Mouse (Mus musculus) fibroblast of lung, adult 2 months (primary cell): ENCODE data around the gene Kcnma1.

Experiments
- DNase-seq: peaks from one replicate; pipeline ENCODE4 v3.0.0-alpha.2; 2011; ENCODE audit warnings: low read depth

The Kcnma1 gene

GRCm38 (mm10) chr14:23290634-23291033 is 723.7 kb downstream of the Kcnma1 start:
- DNase-seq, result peak; percentile 17

- DNase-seq, result no peak
Measured at GRCm38 (mm10) chr14:23266554-23267309, 747.6 kb downstream of the Kcnma1 start.

GRCm38 (mm10) chr14:23253154-23253553 is 761.1 kb downstream of the Kcnma1 start:
- no peak for DNase-seq

- DNase-seq, result no peak
Measured at GRCm38 (mm10) chr14:23244446-23244845, 769.8 kb downstream of the Kcnma1 start.

GRCm38 (mm10) chr14:23243857-23244256 is 770.4 kb downstream of the Kcnma1 start:
- DNase-seq, result no peak
